Mouse (Mus musculus) midbrain, embryonic 13.5 days (tissue): Measurements from ENCODE around the gene Pnrc2. TPM values are rescaled to one million over a fixed set of nuclear protein-coding genes. Genes with fewer than 3 reads are reported as not detected.

Experiments used
- ATAC-seq: fragments of 200-750 bp; cut with Nextera tagmentation; 2 replicates; pipeline ENCODE4 v1.8.0; 2017; ENCODE audit warnings: mild to moderate bottlenecking, moderate TSS enrichment, moderate library complexity
- H3K27ac ChIP-seq: fragments of 300-500 bp; sonication (generic); 2 replicates; pipeline ENCODE4 v1.5.1; 2015; ENCODE audit warnings: inconsistent platforms, mild to moderate bottlenecking, moderate library complexity
- H3K27me3 ChIP-seq: fragments of 300-500 bp; sonication (generic); 2 replicates; pipeline ENCODE4 v1.6.1; 2015; ENCODE audit warnings: mild to moderate bottlenecking, inconsistent platforms
- H3K36me3 ChIP-seq: fragments of 300-500 bp; sonication (generic); 2 replicates; pipeline ENCODE4 v1.6.1; 2015; ENCODE audit warnings: mild to moderate bottlenecking, inconsistent platforms
- H3K4me1 ChIP-seq: fragments of 300-500 bp; sonication (generic); replicated peaks from 2 replicates; pipeline ENCODE4 v1.6.1; 2015; ENCODE audit warnings: inconsistent platforms
- H3K4me2 ChIP-seq: fragments of 300-500 bp; sonication (generic); replicated peaks from 2 replicates; pipeline ENCODE4 v1.6.1; 2015; ENCODE audit warnings: moderate library complexity, mild to moderate bottlenecking, inconsistent platforms
- H3K4me3 ChIP-seq: fragments of 300-500 bp; sonication (generic); replicated peaks from 2 replicates; pipeline ENCODE4 v1.5.1; 2015; ENCODE audit warnings: mild to moderate bottlenecking, inconsistent platforms
- H3K9ac ChIP-seq: fragments of 300-500 bp; sonication (generic); replicated peaks from 2 replicates; pipeline ENCODE4 v1.6.1; 2015; ENCODE audit warnings: mild to moderate bottlenecking, inconsistent platforms
- H3K9me3 ChIP-seq: fragments of 300-500 bp; sonication (generic); 2 replicates; pipeline ENCODE4 v1.6.1; 2016; ENCODE audit warnings: mild to moderate bottlenecking, inconsistent platforms
- WGBS: fragments of 180-500 bp; shearing (Covaris S2); methylation state at CpG from one replicate; pipeline ENCODE4 v1.1.7; 2015; 5-methylcytosine and 5-hydroxymethylcytosine counted together
- polyA plus RNA-seq: library from polyadenylated mRNA; unstranded; fragments of >200 nt; fragmentation: Nextera tagmentation; extraction: Ambion mirVana; gene quantifications from 2 replicates; pipeline ENCODE4 v1.2.1, GENCODE M21; 2015

Pnrc2 gene
- polyA plus RNA-seq, 1 experiment from 2014 or later: 144 TPM

DNA sequence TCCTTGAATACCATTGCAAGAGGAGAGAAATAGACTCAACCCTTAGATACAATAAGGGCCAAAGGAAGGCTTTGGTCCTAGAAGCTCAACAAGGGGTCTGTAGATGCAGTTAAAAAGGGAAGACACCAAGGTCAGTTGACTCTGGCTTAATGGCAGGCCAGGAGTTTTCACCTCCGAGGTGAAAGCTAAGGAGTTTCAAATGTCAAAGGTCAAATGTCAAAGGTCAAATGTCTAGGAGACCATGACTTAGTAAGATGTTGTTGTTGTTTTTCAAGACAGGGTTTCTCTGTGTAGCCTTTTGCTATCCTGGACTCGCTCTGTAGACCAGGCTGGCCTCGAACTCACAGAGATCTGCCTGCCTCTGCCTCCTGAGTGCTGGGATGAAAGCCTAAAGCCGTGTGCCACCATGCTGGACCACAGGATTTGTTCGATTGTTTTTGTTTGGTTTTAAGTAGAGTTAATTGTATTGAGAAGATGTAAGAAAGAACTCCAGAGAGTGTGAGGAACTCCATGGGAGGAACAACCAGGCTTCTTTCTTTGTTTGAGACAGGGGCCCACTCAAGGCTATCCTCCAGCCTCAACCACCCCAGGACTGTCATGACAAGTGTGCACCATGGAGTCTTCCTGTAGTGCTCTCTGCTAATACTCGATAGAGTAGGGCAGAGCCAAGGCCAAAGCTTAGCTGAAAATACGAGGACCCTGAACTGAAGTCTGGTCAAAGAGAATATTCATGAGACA lies 15.7 kb upstream of the Pnrc2 start:
- no peaks in the 10 kb centered on the region for H3K9me3 ChIP-seq
- no peak overlapping the region for H3K9ac ChIP-seq
- H3K4me1 ChIP-seq: no peaks in the 10 kb centered on the region
- no peaks in the 10 kb centered on the region for H3K36me3 ChIP-seq
- H3K4me2 ChIP-seq: no peak overlapping the region
- ATAC-seq: no peak
- WGBS: 85% methylated on average over 7 of the region's 7 CpGs
- no peak overlapping the region for H3K4me3 ChIP-seq
- H3K27me3 ChIP-seq: no peaks in the 10 kb centered on the region
- H3K27ac ChIP-seq: no peak overlapping the region

DNA sequence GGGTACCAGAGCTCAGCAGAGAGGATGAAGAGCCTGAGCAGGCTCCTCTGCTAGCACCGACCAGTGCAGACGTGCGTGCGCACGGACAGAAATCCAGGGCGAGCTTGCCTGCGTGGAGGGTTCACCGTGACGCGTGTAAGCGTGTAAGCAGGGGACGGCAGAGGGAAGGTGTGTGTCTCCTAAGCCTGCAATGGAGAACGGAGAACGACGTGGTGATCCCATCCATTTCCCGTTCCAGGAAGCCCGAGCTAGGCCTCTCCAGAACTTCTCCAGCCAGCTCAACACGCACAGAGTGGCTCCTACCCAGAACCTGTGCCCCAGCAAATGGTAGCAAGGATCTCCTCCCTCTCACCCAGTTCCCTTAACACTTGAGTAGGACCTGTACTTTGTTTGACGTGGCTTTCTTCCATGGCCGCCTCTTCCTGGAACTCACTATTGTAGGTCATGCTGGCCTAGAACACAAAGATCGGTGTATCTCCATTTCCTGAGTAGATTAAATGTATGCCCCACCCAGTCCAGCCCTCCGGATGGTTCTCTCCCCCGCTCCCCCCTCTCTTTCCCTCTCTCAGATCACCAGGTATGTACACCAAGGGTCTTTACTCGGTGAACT lies 14.9 kb upstream of the Pnrc2 start:
- Histone ChIP-seq H3K9me3 (no peaks in the 10 kb centered on the region), H3K27me3 (no peaks in the 10 kb centered on the region), H3K4me1 (no peaks in the 10 kb centered on the region), H3K4me2 (no peak overlapping the region), H3K36me3 (no peaks in the 10 kb centered on the region), H3K4me3 (no peak overlapping the region), H3K27ac (no peak overlapping the region), H3K9ac (no peak overlapping the region)
- no peak for ATAC-seq
- 93% methylated on average over 24 of the region's 24 CpGs for WGBS

DNA sequence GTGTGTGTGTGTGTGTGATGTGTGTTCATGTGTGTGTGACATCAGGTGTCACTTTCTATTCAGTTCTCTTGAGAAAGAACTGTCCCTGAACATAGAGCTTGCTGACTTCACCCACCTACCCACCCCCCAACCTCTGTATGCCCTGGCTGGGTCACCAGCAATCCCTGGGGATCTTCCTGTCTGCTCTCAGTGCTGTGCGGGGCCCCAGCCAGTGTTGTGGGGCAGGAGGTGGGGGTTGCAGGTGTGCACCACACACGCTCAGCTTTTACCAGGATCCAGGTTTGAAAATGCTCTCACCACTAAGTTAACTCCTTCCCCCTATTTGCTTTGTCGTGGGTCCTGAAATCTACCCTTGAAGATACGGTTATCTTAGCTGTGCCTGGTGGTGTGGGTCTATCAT lies 12.5 kb upstream of the Pnrc2 start:
- Histone ChIP-seq H3K4me3 (no peak overlapping the region), H3K9me3 (no peaks in the 10 kb centered on the region), H3K4me1 (no peaks in the 10 kb centered on the region), H3K27ac (no peak overlapping the region), H3K9ac (no peak overlapping the region), H3K27me3 (no peaks in the 10 kb centered on the region), H3K36me3 (no peaks in the 10 kb centered on the region), H3K4me2 (no peak overlapping the region)
- 91% methylated on average over 4 of the region's 4 CpGs for WGBS
- no peak for ATAC-seq

DNA sequence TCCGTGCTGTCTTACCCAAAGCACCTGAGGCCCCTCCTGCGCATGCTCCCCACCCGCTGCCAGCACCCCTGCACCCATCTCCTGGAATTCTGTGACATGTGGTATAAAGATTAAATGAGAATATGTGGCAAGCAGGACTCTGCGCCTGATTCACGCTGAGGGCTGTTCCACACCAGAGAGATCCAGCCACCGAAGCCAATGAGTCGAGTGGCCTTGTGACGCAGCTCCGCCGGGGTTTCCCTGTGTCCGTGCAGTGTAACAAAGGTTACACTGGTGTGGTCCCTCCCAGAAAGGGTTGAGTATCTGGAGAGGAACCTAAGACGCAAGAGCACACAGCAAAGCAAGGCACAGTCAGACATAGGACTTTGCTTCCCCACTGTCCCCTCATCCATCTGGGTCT lies 12.0 kb upstream of the Pnrc2 start:
- no peak overlapping the region for H3K4me3 ChIP-seq
- no peak overlapping the region for H3K27ac ChIP-seq
- no peaks in the 10 kb centered on the region for H3K36me3 ChIP-seq
- WGBS: 90% methylated on average over 12 of the region's 12 CpGs
- no peak overlapping the region for H3K4me2 ChIP-seq
- H3K4me1 ChIP-seq: no peaks in the 10 kb centered on the region
- no peak for ATAC-seq
- H3K27me3 ChIP-seq: no peaks in the 10 kb centered on the region
- no peaks in the 10 kb centered on the region for H3K9me3 ChIP-seq
- H3K9ac ChIP-seq: no peak overlapping the region

DNA sequence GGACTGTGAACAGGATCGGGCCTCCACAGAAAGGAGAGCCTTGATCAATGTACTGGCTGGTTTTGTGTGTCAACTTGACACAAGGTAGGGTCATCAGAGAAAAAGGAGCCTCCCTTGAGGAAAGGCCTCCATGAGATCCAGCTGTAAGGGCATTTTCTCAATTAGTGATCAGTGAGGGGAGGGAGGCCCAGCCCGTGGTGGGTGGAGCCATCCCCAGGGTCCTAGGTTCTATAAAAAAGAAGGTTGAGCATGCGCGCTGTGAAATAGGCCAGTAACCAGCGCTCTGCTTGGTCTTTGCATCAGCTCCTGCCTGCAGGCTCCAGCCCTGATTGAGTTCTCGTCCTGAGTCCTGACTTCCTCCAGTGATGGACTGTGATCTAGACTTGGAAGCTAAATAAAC lies 10.9 kb upstream of the Pnrc2 start:
- WGBS: 58% methylated on average over 6 of the region's 6 CpGs
- Histone ChIP-seq H3K9ac (no peak overlapping the region), H3K4me3 (no peak overlapping the region), H3K27ac (no peak overlapping the region), H3K9me3 (no peaks in the 10 kb centered on the region), H3K36me3 (no peaks in the 10 kb centered on the region), H3K27me3 (no peaks in the 10 kb centered on the region), H3K4me1 (no peaks in the 10 kb centered on the region), H3K4me2 (no peak overlapping the region)
- no peak for ATAC-seq

DNA sequence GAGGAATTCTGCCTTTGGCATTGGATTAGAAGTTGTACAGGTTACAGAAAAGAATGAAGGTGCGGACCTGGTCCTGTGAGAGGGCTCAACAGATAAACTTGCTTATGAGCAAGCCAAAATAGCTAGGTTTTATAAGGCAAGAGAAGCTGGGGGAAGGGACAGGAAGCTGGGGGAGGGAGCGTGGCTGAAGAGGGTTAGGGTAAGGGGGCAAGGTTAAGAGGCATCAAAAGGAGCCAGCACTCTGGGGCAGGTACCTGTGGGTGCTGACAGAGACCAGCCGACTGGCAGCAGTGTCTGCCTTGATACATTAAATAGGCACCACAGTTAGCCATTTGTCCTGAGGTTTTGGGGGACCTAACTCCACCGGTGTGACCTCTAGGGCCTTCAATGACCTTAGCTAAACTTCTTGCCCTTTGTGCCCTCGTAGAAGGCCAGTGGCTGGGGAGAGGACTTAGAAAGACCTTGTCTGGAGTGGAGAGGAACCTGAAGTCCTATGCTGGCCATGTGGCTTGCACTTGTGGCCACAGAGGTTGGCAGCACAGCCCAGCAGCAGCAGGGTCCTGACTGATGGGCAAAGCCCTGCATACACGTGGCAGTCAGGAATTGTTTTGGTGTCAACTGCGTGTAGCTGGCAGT lies 10.3 kb upstream of the Pnrc2 start:
- H3K27ac ChIP-seq: no peak overlapping the region
- H3K9me3 ChIP-seq: no peaks in the 10 kb centered on the region
- H3K9ac ChIP-seq: no peak overlapping the region
- no peak overlapping the region for H3K4me2 ChIP-seq
- H3K4me3 ChIP-seq: no peak overlapping the region
- ATAC-seq: no peak
- 70% methylated on average over 7 of the region's 7 CpGs for WGBS
- no peaks in the 10 kb centered on the region for H3K4me1 ChIP-seq
- H3K36me3 ChIP-seq: no peaks in the 10 kb centered on the region
- no peaks in the 10 kb centered on the region for H3K27me3 ChIP-seq

DNA sequence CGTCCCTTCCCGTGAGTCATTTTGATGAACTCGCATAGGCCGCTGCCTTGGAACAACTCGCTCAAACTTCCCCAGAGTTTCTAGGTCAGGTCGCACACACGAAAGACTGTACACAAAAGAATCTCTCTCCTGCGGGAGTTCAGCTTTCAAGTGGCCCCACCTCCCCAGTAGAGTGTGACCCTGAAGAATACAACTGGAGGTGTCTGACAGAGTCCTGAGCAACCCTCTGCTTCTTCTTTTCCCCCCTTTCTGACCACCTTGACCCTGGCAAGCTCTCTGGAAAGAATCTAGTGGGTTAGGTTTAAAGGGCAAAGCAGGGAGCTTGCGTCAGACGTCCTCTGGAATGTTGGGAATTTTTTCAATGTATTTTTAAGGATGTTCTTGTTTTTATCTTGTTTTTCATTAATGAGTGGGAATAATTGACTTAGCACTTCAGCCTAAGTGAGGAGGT lies 9.8 kb upstream of the Pnrc2 start:
- Histone ChIP-seq H3K4me1 (no peaks in the 10 kb centered on the region), H3K4me2 (no peak overlapping the region), H3K36me3 (no peaks in the 10 kb centered on the region), H3K9me3 (no peaks in the 10 kb centered on the region), H3K27me3 (no peaks in the 10 kb centered on the region), H3K9ac (no peak overlapping the region), H3K4me3 (no peak overlapping the region), H3K27ac (no peak overlapping the region)
- ATAC-seq: no peak
- 44% methylated on average over 10 of the region's 10 CpGs for WGBS

DNA sequence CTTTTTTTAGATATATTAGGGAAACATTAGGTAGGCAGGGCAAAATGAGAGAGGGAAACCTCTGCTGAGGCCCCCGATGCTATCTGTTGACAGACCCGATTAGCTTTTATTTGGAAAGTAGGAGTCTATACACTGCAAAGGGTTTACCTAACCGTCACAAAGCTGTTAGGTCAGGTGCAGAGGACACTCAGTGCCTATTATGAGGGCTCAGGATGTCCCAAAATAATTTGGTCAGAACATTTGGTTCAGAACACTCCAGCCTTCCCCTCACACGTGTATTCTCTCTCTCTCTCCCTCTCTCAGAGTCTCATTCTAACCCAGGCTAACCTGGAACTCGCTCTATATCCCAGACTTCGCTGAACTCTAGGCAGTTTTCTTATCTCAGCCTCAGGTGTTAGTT lies 8.4 kb upstream of the Pnrc2 start:
- H3K9ac ChIP-seq: no peak overlapping the region
- no peak overlapping the region for H3K27ac ChIP-seq
- ATAC-seq: no peak
- 78% methylated on average over 6 of the region's 6 CpGs for WGBS
- H3K4me1 ChIP-seq: peaks cover under 1% of the 10 kb centered on the region
- H3K4me2 ChIP-seq: no peak overlapping the region
- H3K4me3 ChIP-seq: no peak overlapping the region
- H3K36me3 ChIP-seq: no peaks in the 10 kb centered on the region
- no peaks in the 10 kb centered on the region for H3K9me3 ChIP-seq
- no peaks in the 10 kb centered on the region for H3K27me3 ChIP-seq

DNA sequence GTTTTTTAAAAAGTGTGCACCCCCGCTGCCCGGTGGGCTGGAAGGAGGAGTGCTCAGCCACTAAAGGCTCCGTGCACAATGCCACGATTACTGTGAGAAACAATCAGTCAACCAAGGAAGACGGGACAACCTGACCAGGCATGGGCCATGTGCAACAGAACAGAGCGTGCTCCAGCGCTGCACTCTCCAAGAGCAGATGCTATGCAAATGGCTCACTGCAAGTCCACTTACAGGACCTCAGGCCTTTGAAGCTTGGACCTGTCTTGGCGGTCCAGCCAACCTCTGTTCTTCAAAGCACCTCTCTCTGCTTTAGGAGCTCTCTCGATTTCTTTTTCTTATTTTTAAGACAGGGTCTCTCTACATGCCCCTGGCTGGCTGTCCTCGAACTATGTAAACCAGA lies 6.9 kb upstream of the Pnrc2 start:
- Histone ChIP-seq H3K27me3 (no peaks in the 10 kb centered on the region), H3K36me3 (no peaks in the 10 kb centered on the region), H3K9ac (no peak overlapping the region), H3K4me2 (no peak overlapping the region), H3K27ac (no peak overlapping the region), H3K4me1 (peaks cover 15% of the 10 kb centered on the region), H3K4me3 (no peak overlapping the region), H3K9me3 (no peaks in the 10 kb centered on the region)
- WGBS: 78% methylated on average over 10 of the region's 10 CpGs
- ATAC-seq: no peak

DNA sequence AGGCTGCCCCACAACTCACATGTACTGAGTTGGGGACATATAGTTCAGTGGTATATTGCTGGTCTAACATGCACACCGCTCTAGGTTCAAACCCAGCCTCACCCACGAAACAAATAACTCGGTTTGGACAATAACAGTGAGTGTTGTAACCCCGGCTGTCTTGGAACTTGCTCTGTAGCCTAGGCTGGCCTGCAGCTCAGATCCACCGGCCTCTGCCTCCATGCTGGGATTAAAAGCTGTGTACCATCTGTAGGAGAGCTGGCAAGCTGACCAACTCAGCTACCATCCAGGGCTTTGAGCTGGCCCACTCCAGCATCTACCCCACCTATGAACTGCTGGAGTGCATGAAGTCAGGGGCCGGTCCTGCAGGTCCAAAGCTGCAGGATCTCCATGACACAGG lies 6.4 kb upstream of the Pnrc2 start:
- Histone ChIP-seq H3K4me3 (no peak overlapping the region), H3K27ac (no peak overlapping the region), H3K9me3 (no peaks in the 10 kb centered on the region), H3K9ac (no peak overlapping the region), H3K27me3 (no peaks in the 10 kb centered on the region), H3K4me1 (peaks cover 21% of the 10 kb centered on the region), H3K4me2 (no peak overlapping the region), H3K36me3 (no peaks in the 10 kb centered on the region)
- no peak for ATAC-seq
- 93% methylated on average over 6 of the region's 6 CpGs for WGBS

DNA sequence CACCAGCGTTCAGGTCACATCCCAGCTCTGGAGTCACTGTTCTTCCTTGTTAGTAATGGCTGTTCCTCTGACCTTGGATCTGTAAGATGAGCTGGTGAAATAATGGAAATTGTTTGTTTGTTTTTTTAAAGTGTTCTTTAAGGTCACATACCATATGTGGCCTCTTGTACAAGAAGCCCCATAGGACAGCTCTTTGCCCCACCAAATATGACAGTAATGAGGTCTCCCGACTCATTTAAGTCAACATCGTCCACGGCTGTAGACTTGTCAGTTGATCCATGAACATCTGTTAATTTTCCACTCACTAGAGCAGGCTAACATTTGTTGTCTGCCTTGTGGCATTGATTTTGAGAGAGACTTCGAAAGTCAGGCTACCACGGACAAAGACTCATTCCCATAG lies 5.4 kb upstream of the Pnrc2 start:
- H3K27ac ChIP-seq: no peak overlapping the region
- no peak for ATAC-seq
- H3K4me3 ChIP-seq: no peak overlapping the region
- no peaks in the 10 kb centered on the region for H3K9me3 ChIP-seq
- 70% methylated on average over 6 of the region's 6 CpGs for WGBS
- peaks cover 31% of the 10 kb centered on the region for H3K4me1 ChIP-seq
- H3K27me3 ChIP-seq: no peaks in the 10 kb centered on the region
- H3K36me3 ChIP-seq: no peaks in the 10 kb centered on the region
- no peak overlapping the region for H3K4me2 ChIP-seq
- H3K9ac ChIP-seq: no peak overlapping the region

DNA sequence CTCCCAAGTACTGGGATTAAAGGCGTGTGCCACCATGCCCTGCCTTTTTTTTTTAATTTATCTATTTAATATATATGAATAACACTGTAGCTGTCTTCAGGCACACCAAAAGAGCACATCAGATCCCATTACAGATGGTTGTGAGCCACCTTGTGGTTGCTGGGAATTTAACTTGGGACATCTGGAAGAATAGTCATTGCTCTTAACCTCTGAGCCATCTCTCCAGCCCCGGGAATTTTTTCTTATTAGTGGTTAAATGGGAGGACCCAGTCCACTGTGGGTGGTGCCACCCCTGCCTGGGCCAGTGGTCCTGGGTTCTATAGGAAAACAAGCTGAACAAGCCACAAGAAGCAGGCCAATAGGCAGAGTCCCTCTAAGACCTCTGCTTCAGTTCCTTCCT lies 4.1 kb upstream of the Pnrc2 start:
- no peak overlapping the region for H3K4me3 ChIP-seq
- no peaks in the 10 kb centered on the region for H3K36me3 ChIP-seq
- no peak overlapping the region for H3K9ac ChIP-seq
- H3K27ac ChIP-seq: no peak overlapping the region
- no peak for ATAC-seq
- no peak overlapping the region for H3K4me2 ChIP-seq
- H3K9me3 ChIP-seq: no peaks in the 10 kb centered on the region
- peaks cover 33% of the 10 kb centered on the region for H3K4me1 ChIP-seq
- 77% methylated on average over 2 of the region's 2 CpGs for WGBS
- H3K27me3 ChIP-seq: no peaks in the 10 kb centered on the region
